Mouse (Mus musculus) left cerebral cortex, adult 2 months (tissue): ENCODE data around the gene Pold3. TPM values are rescaled to one million over a fixed set of nuclear protein-coding genes. Genes with fewer than 3 reads are reported as not detected.
A peak's percentile ranks its signal among the peaks of the same experiment; 100 is the strongest.

Experiments
- DNase-seq, 2 experiments: peaks; one replicate each; pipeline ENCODE4 v3.0.0; 2021 to 2022; ENCODE audit warnings: low spot score in 2 of 2, mixed read lengths in 1 of 2; ENCODE audit errors: extremely low spot score in 1 of 2
- H3K27ac ChIP-seq: fragments of 200-600 bp; 2 replicates; pipeline ENCODE4 v1.8.1; 2022
- H3K4me3 ChIP-seq: fragments of 200-600 bp; 2 replicates; pipeline ENCODE4 v1.8.1; 2022
- CTCF ChIP-seq: fragments of 200-600 bp; IDR thresholded peaks from 2 replicates; pipeline ENCODE4 v1.8.1; 2022; ENCODE audit warnings: antibody characterized with exemption, mild to moderate bottlenecking, moderate library complexity
- intact Hi-C: fragments of 180-260 bp; cut with DNase I; formaldehyde crosslinking; loops from one replicate; pipeline ENCODE4 v1.15.1; 2025
- long read RNA-seq, 2 experiments: library from polyadenylated mRNA; stranded (forward); transcript quantifications; one replicate each; pipeline ENCODE4 v2.0.0; 2021; ENCODE audit warnings: borderline mapping rate in 2 of 2
- total RNA-seq, 2 experiments: library from RNA; stranded (reverse); gene quantifications; 2 replicates each; pipeline ENCODE4 v1.2.3; 2021

Gene Pold3
- 10 to 100 TPM; 34.0 to 37.3 TPM for total RNA-seq
- long read RNA-seq, experiment 1, transcript Pold3-201 (12 exons, 3,069 nt): major isoform, 27 of 45 reads
- long read RNA-seq, experiment 1, partial matches to known transcripts: 7 of 45 reads
- long read RNA-seq, experiment 1, other reads (novel, unspliced or antisense): 10 of 45 reads
- long read RNA-seq, experiment 2, transcript Pold3-201 (12 exons, 3,069 nt): major isoform, 23 of 40 reads
- long read RNA-seq, experiment 2, partial matches to known transcripts: 10 of 40 reads
- long read RNA-seq, experiment 2, other reads (novel, unspliced or antisense): 7 of 40 reads

DNA sequence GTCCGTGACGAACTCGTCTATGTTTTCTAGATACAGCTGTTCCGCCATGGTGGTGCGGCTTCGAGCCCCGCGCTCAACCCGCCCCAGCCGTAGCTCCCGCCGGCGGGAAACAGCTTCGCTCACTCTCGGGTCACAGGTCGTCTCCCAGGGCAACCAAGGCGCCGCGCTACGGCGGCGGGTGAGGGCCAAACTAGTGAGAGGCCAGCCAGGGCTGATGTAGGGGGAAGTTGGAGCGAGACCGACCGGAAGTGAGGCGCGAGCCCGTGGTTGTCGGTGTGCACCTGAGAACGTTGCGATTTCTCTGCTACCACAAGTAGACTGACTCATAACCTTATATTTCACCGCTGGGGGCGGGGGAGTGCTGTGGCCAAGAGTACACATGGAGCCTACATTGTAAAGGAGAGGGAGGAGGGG, at the start of gene Pold3:
Gene Pold3 (minus strand): TSS at position 190 of the 414 bp plus-strand sequence.
- intact Hi-C loops: loop anchor here (2.0 kb wide), 2 partner anchors 65 to 105 kb away; partner anchors contain the start of gene Pgm2l1
- Histone ChIP-seq H3K27ac (peak within 1 kb of the TSS; percentile 87), H3K4me3 (peak within 1 kb of the TSS; percentile 98)
- peak; percentile 99 to 100 for DNase-seq
- TF ChIP-seq CTCF: no peak

DNA sequence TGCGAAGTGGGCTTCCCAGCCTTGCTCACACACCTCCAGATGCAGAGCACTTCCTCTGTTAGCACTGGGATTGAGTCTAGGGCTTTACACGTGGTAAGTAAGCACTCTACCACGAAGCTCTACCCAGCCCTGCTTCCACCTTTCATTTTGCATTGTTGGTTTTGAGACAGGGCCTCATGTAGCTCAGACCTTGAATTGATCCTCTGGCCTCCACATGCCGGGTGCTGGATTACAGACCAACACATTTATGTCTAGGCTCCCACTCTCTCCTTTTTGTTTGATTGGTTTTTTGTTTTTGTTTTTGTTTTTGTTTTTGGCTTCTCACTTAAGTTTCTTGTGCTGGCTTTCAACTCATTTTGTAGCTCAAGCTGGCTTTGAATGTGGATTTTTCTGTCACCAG, 49.4 kb upstream of the Pold3 start:
- no peak for TF ChIP-seq CTCF
- Histone ChIP-seq H3K4me3 (no peak overlapping the region), H3K27ac (no peak overlapping the region)
- intact Hi-C loops: no loop called here
- no peak for DNase-seq

DNA sequence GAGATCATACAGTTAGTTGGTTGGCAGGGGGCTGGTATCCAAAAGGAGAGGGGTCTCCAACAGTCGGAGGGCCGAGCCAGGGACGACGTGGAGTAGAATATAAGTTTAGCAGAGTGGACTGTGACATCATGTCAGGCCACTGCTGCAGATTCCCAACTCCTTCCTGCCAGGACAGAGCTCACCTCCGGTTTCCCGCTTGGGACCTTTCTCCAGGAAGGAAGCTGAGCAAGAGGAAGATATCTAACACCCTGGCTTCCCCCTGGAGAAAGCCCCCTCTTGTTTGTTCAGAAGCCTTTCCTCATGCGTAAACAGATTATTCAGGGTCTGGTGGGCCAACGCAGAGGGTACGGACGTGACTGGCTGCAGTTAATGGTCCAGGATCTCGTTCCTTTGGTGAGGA, 47.3 kb upstream of the Pold3 start:
- intact Hi-C loops: no loop called here
- Histone ChIP-seq H3K27ac (no peak overlapping the region), H3K4me3 (no peak overlapping the region)
- no peak for DNase-seq
- TF ChIP-seq CTCF: no peak

DNA sequence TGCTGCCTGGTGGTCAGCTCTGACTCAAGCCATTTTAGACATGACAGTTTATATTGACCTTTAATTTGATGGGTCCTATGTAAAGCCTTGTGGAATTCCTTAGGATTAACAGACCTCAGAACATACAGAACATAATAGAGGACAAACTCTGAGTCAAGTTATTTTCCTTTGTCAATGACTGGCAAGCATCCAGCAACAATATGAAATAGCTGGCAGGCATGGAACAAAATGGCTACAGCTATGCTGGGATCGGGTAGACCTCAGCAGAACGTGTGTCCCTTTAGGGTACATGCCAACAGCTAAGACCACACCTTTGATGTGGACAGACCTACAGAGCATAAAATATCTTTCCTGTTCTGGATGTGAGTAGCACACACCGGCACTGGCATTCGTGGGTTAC, 42.1 kb upstream of the Pold3 start:
- Histone ChIP-seq H3K4me3 (no peak overlapping the region), H3K27ac (no peak overlapping the region)
- no peak for TF ChIP-seq CTCF
- DNase-seq: no peak
- intact Hi-C loops: no loop called here

DNA sequence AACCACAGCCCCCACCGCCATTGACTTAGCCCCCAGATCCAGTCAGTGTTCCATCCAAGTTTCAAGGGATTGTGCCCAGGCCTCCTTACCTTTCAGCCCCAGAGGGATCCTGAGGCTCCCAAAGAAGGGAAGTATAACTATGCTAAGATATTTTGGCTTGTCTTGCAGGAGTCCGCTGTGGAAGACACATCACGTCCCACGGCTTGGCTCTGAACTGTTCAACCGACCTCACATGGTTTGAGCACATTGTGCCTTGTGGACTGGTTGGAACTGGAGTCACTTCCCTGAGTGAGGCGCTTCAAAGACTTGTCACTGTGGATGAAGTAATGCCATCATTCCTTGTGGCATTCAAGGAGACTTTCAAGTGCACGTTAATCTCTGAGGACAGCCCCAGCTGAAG, 38.6 kb upstream of the Pold3 start:
- no peak for DNase-seq
- H3K4me3 ChIP-seq: peak overlapping the region; percentile 99
- intact Hi-C loops: no loop called here
- H3K27ac ChIP-seq: peak overlapping the region; percentile 97
- no peak for TF ChIP-seq CTCF

DNA sequence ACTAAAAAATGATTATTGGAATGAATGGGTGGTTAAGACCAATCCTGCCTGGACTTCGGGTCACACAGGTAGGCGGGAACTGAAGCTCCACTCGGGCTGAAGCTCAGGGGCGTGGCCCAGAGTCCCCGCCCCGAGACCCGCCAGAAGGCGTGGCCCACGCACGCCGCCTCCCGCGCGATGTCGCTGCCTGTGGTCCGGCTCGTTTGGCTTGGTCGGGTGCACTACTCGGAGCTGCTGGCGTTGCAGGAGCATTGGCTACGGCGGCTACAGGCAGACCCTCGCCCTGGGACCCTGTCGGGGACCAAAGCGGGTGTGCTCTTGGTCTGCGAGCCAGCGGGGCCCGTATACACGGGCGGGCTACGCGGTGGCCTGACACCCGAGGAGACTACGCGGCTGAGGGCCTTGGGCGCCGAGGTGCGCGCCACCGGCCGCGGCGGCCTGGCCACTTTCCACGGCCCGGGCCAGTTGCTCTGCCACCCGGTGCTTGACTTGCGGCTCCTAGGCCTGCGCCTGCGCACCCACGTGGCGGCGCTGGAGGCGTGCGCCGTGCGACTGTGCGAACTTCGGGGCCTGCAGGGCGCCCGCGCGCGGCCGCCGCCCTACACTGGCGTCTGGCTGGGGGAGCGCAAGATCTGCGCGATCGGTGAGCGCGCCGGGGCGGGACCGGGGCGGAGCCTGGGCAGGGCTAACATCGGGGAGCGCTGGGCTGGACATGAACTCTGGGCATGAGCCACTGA, 37.9 kb upstream of the Pold3 start, which contains the start of gene Lipt2:
Gene Lipt2 (plus strand): TSS at position 173 of the 737 bp plus-strand sequence.
- peak; percentile 27 for TF ChIP-seq CTCF
- intact Hi-C loops: loop anchor here (2.0 kb wide), 1 partner anchor 36 kb away; no protein-coding TSS in a partner anchor
- Histone ChIP-seq H3K4me3 (peak within 1 kb of the TSS; percentile 99), H3K27ac (peak within 1 kb of the TSS; percentile 97)
- DNase-seq: peak; percentile 91 to 93

DNA sequence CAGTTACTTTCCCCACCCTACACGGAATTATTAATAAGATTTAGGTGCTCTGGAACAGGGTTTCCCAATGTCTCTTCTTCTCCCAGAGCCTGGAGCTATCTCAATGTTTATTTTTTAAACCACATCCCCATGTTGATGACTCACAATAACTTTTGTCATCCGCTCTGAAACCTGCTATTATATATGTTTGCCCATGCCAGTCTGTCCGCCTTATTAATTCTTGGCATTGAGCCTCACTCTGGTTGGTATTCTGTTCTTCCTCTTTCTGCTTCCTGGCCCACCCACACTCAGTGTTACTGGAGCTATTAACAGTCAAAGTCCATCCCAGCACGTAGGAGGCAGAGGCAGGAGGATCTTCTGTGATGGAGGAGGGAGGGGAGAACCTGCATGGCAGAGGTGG, 36.3 kb upstream of the Pold3 start:
- intact Hi-C loops: loop anchor here (2.0 kb wide), 1 partner anchor 35 kb away; no protein-coding TSS in a partner anchor
- no peak for TF ChIP-seq CTCF
- DNase-seq: no peak
- Histone ChIP-seq H3K4me3 (no peak overlapping the region), H3K27ac (no peak overlapping the region)

DNA sequence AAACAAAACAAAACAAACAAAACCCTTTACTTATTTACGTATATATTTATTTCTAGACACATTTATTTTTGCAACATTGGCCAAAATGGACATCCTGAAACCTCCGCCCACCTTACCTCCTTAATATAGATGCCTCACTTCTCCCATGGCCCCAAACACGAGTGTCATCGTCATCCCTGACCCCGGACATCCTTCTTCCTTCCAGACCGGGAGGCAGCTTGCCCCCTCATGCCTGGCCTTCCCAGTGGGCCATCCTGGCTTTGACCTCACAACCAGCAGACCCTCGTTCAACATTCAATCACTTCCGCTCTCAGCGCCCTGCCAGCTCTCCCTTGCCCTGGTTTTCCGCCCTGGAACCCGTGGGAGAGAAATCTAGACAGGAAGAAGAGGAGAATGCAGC, 29.3 kb upstream of the Pold3 start:
- no peak for TF ChIP-seq CTCF
- intact Hi-C loops: no loop called here
- no peak overlapping the region for H3K4me3 ChIP-seq
- DNase-seq: no peak
- no peak overlapping the region for H3K27ac ChIP-seq

DNA sequence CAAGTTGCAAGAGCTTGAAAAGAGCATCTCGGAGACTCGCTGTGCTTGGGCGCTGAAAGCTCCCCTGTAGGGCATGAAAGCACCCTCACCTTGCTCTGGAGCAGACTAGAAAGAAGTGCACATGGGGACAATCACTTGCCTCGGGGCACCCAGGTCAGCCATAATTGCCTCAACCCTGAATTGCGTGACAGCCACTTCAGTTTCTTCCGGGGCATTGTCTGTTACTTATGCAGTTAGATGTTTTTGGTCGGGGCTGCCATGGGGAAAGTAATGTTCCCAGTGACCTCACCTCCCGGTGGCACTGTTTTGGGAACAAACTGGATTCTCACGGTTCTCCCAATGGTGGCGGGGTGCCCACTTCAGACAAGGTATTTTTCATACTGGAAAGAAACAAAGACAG, 28.7 kb upstream of the Pold3 start:
- H3K4me3 ChIP-seq: no peak overlapping the region
- no peak for DNase-seq
- H3K27ac ChIP-seq: no peak overlapping the region
- TF ChIP-seq CTCF: no peak
- intact Hi-C loops: no loop called here

DNA sequence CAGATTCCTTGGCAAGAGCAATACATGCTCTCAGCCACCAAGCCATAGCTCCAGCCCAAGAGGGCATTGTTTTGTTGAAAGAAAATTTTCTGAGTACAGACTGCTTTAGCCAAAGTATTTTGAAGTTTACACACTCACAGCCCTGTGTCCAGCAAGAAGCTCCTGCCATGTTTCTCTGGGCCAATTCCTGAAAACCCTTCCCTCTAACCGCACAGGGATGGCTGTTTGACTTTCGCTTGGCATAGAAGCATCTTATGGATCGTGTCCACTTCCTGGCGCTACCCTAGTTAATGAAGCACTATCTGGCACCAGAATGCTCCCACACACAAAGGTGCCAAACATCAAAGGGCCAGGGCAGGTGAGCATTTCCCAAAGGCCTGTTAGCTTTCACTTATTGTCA, 27.2 kb upstream of the Pold3 start:
- intact Hi-C loops: no loop called here

DNA sequence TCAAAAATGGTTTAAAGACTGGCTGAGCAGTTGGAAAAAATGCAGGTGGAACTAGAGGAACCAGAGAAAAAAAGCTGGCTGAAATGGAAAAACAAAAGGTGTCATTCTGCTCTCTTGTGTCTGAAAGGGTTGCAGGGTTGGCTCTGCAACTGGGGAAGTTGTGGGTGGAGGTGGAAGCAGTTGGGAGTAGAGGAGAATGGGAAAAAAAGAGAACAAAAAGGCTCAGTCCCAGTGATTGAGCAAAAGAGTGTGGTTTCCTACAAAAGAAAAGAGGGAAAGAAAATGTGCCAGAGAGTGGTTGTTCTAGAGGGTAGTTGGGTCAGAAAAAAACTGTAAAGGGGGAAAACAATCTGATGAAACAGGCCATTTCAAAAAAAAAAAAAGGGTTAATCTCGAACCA, 19.2 kb upstream of the Pold3 start:
- Histone ChIP-seq H3K27ac (no peak overlapping the region), H3K4me3 (no peak overlapping the region)
- intact Hi-C loops: no loop called here
- TF ChIP-seq CTCF: no peak
- DNase-seq: no peak

More for the DNA sequence above, 27.2 kb upstream of the Pold3 start:
- H3K4me3 ChIP-seq: no peak overlapping the region
- H3K27ac ChIP-seq: no peak overlapping the region
- no peak for DNase-seq
- no peak for TF ChIP-seq CTCF

DNA sequence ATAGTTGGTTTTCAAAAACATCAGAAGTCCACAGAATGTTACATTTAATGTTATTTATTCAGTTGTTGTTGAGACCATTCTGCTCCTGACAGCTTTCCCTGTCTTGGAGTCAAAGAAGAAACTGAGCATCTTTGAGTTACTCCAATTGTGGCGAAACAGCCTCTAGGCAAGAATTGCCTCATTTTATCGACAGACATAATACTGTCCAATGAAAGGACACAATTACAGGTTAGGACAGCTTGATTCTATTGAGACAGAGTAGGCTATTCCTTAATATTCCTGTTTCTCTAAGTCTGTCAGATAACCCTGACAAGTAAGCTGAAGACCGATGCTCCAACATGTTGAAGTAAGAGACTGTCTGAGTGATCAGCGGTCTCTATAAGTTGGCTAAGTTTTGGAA, 16.7 kb upstream of the Pold3 start:
- H3K27ac ChIP-seq: no peak overlapping the region
- TF ChIP-seq CTCF: no peak
- no peak overlapping the region for H3K4me3 ChIP-seq
- no peak for DNase-seq
- intact Hi-C loops: no loop called here
